Mouse (Mus musculus): ENCODE data around the gene Sema4c. TPM values are rescaled to one million over a fixed set of nuclear protein-coding genes. Genes with fewer than 3 reads are reported as not detected.
"Not testable (repeated sequence)": the region's sequence is repeated elsewhere in the genome, so short reads cannot be mapped to it uniquely, and the experiment has no call there.

The Sema4c gene
- polyA plus RNA-seq, 1 experiment, result 6.7 TPM

- peak overlapping the region; percentile 54 for H3K27ac ChIP-seq (replicated peaks; ENCODE audit: low read depth, low read length)
- no peak overlapping the region for H3K4me3 ChIP-seq (ENCODE audit: insufficient read depth, low read depth, low read length)
- H3K4me1 ChIP-seq (ENCODE audit: control insufficient read depth, insufficient read depth, insufficient read length, low read length), result peaks cover 12% of the 10 kb centered on the region
These were observed 18.0 kb downstream of the Sema4c start for GRCm38 (mm10) chr1:36540132-36540531.

GRCm38 (mm10) chr1:36539186-36539585 lies 19.0 kb downstream of the Sema4c start, which contains the start of gene Gm42417:
Gm42417 (minus strand) TSS chr1:36539429.
- H3K4me3 ChIP-seq (ENCODE audit: insufficient read depth, low read depth, low read length), result no peak within 1 kb of the TSS
- peaks cover 17% of the 10 kb centered on the region for H3K4me1 ChIP-seq (ENCODE audit: control insufficient read depth, insufficient read depth, insufficient read length, low read length)
- H3K27ac ChIP-seq (replicated peaks; ENCODE audit: low read depth, low read length), result peak within 1 kb of the TSS; percentile 96

DNA sequence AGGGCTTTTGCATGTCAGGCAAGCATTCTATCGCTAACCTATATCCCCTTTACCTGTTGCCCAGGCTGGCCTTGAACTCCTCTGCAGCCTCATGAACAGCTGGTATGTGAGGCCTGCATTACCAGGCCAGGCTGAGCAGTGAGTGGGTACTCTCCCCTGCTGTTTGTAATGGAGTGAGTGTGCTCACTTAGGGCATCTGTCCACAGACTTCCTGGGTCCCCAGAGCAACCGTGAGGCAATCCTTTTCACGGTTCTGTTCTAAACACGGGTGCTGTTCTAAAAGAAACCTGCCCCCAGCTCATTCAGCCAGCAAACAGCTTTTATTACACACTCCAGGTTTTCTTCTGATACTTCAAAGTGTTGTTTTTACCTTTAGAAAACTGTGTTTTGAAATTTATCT lies 19.4 kb downstream of the Sema4c start:
- no peak overlapping the region for H3K4me3 ChIP-seq (ENCODE audit: insufficient read depth, low read depth, low read length)
- H3K4me1 ChIP-seq (ENCODE audit: control insufficient read depth, insufficient read depth, insufficient read length, low read length), result peaks cover 18% of the 10 kb centered on the region
- H3K27ac ChIP-seq (replicated peaks; ENCODE audit: low read depth, low read length), result peak overlapping the region; percentile 96

DNA sequence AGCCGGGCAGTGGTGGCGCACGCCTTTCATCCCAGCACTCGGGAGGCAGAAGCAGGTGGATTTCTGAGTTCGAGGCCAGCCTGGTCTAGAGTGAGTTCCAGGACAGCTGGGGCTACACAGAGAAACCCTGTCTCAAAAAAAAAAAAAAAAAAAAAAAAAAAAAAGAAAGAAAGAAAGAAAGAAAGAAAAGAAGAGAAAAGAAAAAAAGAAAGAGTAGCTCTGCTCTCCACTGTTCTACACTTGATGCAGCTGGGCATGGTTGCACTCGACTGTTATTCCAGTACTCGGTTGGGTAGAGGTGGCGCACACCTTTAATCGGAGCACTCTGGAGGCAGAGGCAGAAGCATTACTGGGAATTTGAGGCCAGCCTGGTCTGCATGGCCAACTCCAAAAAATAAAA lies 21.4 kb downstream of the Sema4c start, which contains the start of gene Ankrd23:
TSS of gene Ankrd23 (minus strand) at position 101 of the 400 bp plus-strand sequence.
- Histone ChIP-seq H3K27ac (replicated peaks; ENCODE audit: low read depth, low read length) (peak within 1 kb of the TSS; percentile 94), H3K4me1 (ENCODE audit: control insufficient read depth, insufficient read depth, insufficient read length, low read length) (peaks cover 19% of the 10 kb centered on the region)
- not testable (repeated sequence) for H3K4me3 ChIP-seq (ENCODE audit: insufficient read depth, low read depth, low read length)

DNA sequence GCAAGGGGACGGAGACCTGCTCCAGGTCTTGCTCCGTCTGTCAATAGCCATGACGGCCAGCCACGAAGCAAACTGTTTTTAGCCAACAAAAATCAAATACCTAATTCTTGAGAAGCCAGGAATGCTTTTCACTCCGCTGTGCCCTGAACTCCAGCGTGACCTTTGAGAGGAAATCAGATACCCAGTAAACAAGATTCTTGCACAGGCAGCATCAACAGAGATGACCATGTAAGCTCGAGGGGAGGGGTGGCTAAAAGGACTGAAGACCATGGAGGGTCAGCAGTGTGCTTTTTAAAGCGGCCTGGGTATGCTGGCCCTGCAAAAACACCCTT lies 21.8 kb downstream of the Sema4c start:
- H3K27ac ChIP-seq (replicated peaks; ENCODE audit: low read depth, low read length), result peak overlapping the region; percentile 94
- peaks cover 19% of the 10 kb centered on the region for H3K4me1 ChIP-seq (ENCODE audit: control insufficient read depth, insufficient read depth, insufficient read length, low read length)

GRCm38 (mm10) chr1:36535477-36536396 lies 22.4 kb downstream of the Sema4c start:
- peaks cover 19% of the 10 kb centered on the region for H3K4me1 ChIP-seq (ENCODE audit: control insufficient read depth, insufficient read depth, insufficient read length, low read length)

More for the DNA sequence above, 21.8 kb downstream of the Sema4c start:
- H3K4me3 ChIP-seq (ENCODE audit: insufficient read depth, low read depth, low read length), result no peak overlapping the region

GRCm38 (mm10) chr1:36534595-36535058 lies 23.5 kb downstream of the Sema4c start:
- Histone ChIP-seq H3K27ac (replicated peaks; ENCODE audit: low read depth, low read length) (peak overlapping the region; percentile 91), H3K4me3 (ENCODE audit: insufficient read depth, low read depth, low read length) (no peak overlapping the region; the same call in 1 of the 2 replicates), H3K4me1 (ENCODE audit: control insufficient read depth, insufficient read depth, insufficient read length, low read length) (peaks cover 19% of the 10 kb centered on the region)

More at GRCm38 (mm10) chr1:36535477-36536396, 22.4 kb downstream of the Sema4c start:
- Histone ChIP-seq H3K4me3 (ENCODE audit: insufficient read depth, low read depth, low read length) (no peak overlapping the region), H3K27ac (replicated peaks; ENCODE audit: low read depth, low read length) (peak overlapping the region; percentile 94)

- Histone ChIP-seq H3K27ac (replicated peaks; ENCODE audit: low read depth, low read length) (peak overlapping the region; percentile 91), H3K4me3 (ENCODE audit: insufficient read depth, low read depth, low read length) (0 out of 2 replicates have a peak overlapping the region, but pooled peaks have one; percentile 9), H3K4me1 (ENCODE audit: control insufficient read depth, insufficient read depth, insufficient read length, low read length) (peaks cover 16% of the 10 kb centered on the region)
These were observed 24.6 kb downstream of the Sema4c start for GRCm38 (mm10) chr1:36533546-36533945.

DNA sequence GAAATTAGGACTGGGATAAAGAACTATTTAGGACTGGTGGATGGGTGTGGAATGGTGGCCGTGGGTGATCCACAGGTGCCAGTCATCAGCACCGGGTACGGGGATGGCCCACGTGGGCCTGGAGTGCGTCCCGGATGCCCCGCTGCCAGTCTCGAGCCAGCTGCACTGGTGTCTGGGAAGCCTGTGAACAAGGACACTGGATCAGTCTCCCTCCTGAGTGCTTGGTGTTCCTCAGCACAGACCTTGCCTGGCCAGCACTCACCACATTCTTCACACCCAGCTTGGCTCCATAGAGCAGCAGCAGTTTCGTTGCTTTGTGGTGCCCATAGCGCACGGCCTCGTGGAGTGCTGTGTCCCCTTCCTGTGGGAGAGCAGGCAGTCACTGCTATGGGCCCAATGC lies 26.7 kb downstream of the Sema4c start:
- Histone ChIP-seq H3K4me3 (ENCODE audit: insufficient read depth, low read depth, low read length) (no peak overlapping the region), H3K4me1 (ENCODE audit: control insufficient read depth, insufficient read depth, insufficient read length, low read length) (peaks cover 15% of the 10 kb centered on the region), H3K27ac (replicated peaks; ENCODE audit: low read depth, low read length) (peak overlapping the region; percentile 41)

- no peak overlapping the region for H3K4me3 ChIP-seq (ENCODE audit: insufficient read depth, low read depth, low read length)
- peaks cover 15% of the 10 kb centered on the region for H3K4me1 ChIP-seq (ENCODE audit: control insufficient read depth, insufficient read depth, insufficient read length, low read length)
- peak overlapping the region; percentile 41 for H3K27ac ChIP-seq (replicated peaks; ENCODE audit: low read depth, low read length)
These were observed 27.2 kb downstream of the Sema4c start for GRCm38 (mm10) chr1:36530962-36531361.

DNA sequence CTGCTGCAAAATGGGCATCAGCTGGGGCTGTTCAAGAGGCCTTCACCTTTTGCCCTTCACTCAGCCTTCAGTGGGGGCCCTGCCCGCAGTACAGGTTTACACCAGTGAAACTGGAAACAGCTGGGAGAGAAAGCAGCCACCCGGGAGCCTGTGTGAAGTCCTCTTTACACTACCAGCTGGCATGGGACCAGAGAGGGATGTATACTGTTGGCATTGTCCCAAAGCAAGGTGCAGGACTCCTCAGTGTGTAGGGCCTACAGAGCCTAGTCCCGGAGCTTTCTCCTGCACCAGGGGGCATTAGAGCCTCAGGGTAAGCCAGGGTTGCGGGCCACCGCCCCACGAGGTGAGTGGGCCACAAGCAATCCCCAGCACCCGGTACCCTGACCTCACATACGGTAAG lies 27.7 kb downstream of the Sema4c start:
- no peak overlapping the region for H3K4me3 ChIP-seq (ENCODE audit: insufficient read depth, low read depth, low read length)
- no peak overlapping the region; the same call in 1 of the 2 replicates for H3K27ac ChIP-seq (replicated peaks; ENCODE audit: low read depth, low read length)
- H3K4me1 ChIP-seq (ENCODE audit: control insufficient read depth, insufficient read depth, insufficient read length, low read length), result peaks cover 11% of the 10 kb centered on the region; the same call in 1 of the 2 replicates

- Histone ChIP-seq H3K27ac (replicated peaks; ENCODE audit: low read depth, low read length) (no peak overlapping the region), H3K4me1 (ENCODE audit: control insufficient read depth, insufficient read depth, insufficient read length, low read length) (peaks cover 5% of the 10 kb centered on the region; the same call in 1 of the 2 replicates), H3K4me3 (ENCODE audit: insufficient read depth, low read depth, low read length) (no peak overlapping the region)
These were observed 28.3 kb downstream of the Sema4c start for GRCm38 (mm10) chr1:36529875-36530274.

GRCm38 (mm10) chr1:36529274-36529673 lies 28.9 kb downstream of the Sema4c start:
- no peak overlapping the region for H3K4me3 ChIP-seq (ENCODE audit: insufficient read depth, low read depth, low read length)
- H3K4me1 ChIP-seq (ENCODE audit: control insufficient read depth, insufficient read depth, insufficient read length, low read length), result 0 out of 2 replicates have a peak, but pooled peaks cover 3% of the 10 kb centered on the region
- H3K27ac ChIP-seq (replicated peaks; ENCODE audit: low read depth, low read length), result no peak overlapping the region

DNA sequence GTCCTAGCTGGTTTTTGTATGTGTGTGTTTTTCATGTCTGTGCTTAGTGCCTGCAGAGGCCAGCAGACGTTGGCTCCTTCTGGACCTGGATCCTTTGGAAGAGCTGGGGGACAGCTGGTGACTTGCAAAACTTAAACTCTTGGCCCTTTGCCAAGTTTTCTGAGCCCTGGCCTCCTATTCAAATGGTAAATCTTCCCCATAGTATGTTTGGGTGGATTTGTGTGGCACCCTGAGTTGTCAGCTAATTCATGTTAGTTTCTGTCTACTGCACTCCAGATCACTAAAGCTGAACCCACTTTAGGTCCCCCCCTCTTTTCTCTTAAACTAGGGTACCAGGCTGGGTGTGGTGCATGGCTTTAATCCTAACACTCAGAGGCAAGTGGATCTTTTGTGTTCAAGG lies 29.8 kb downstream of the Sema4c start:
- Histone ChIP-seq H3K27ac (replicated peaks; ENCODE audit: low read depth, low read length) (peak overlapping the region; percentile 45; the same call in 1 of the 2 replicates), H3K4me3 (ENCODE audit: insufficient read depth, low read depth, low read length) (no peak overlapping the region), H3K4me1 (ENCODE audit: control insufficient read depth, insufficient read depth, insufficient read length, low read length) (no peaks in the 10 kb centered on the region)

GRCm38 (mm10) chr1:36526903-36527302 lies 31.2 kb downstream of the Sema4c start:
- no peaks in the 10 kb centered on the region for H3K4me1 ChIP-seq (ENCODE audit: control insufficient read depth, insufficient read depth, insufficient read length, low read length)
- no peak overlapping the region for H3K27ac ChIP-seq (replicated peaks; ENCODE audit: low read depth, low read length)
- H3K4me3 ChIP-seq (ENCODE audit: insufficient read depth, low read depth, low read length), result no peak overlapping the region

All from brown adipose tissue, adult 24 weeks (tissue).